Mouse (Mus musculus) gastrocnemius, adult 18-20 months (tissue): ENCODE measurements around the gene Stox2. TPM values are rescaled to one million over a fixed set of nuclear protein-coding genes. Genes with fewer than 3 reads are reported as not detected.

Experiments used
- DNase-seq: peaks from one replicate; pipeline ENCODE4 v3.0.0; 2021; ENCODE audit warnings: low spot score
- total RNA-seq, 2 experiments: library from RNA; stranded (reverse); gene quantifications; 2 replicates each; pipeline ENCODE4 v1.2.3; 2021

Gene Stox2
- total RNA-seq, 2 experiments from 2014 or later: 6.0 to 6.6 TPM

DNA sequence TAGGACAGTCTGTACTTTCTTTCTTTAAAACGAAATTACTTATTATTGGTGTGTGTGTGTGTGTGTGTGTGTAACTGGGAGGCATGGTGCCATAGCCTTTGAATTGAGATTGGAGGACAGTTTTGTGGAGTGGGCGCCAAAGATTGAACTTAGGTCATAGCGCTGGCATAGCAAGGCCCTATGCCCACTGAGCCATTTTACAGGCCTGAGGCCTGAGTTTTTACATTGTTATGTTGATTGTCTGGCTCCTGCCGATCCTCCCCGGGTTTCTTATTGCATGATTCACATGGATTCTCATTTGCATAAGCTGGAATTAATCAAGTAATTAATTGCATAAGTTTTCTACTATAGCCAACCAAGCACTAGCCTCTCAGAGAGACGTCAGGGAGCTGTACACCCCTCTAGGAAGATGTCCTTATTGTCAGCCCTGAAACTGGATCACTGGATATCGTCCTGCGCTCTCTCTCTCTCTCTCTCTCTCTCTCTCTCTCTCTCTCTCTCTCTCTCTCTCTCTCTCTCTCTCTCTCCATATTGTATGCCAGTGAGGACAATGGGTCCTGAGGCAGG is 90.7 kb downstream of the Stox2 start:
- no peak for DNase-seq

GRCm38 (mm10) chr8:47354523-47355168 is 91.5 kb downstream of the Stox2 start:
- DNase-seq: peak; percentile 29

- DNase-seq: peak; percentile 31
Observed at GRCm38 (mm10) chr8:47351914-47352701, 94.1 kb downstream of the Stox2 start.

GRCm38 (mm10) chr8:47349082-47349481 is 97.1 kb downstream of the Stox2 start:
- DNase-seq: no peak

- no peak for DNase-seq
Observed at GRCm38 (mm10) chr8:47347809-47348208, 98.4 kb downstream of the Stox2 start.

- no peak for DNase-seq
Observed at GRCm38 (mm10) chr8:47345772-47346103, 100.4 kb downstream of the Stox2 start.

DNA sequence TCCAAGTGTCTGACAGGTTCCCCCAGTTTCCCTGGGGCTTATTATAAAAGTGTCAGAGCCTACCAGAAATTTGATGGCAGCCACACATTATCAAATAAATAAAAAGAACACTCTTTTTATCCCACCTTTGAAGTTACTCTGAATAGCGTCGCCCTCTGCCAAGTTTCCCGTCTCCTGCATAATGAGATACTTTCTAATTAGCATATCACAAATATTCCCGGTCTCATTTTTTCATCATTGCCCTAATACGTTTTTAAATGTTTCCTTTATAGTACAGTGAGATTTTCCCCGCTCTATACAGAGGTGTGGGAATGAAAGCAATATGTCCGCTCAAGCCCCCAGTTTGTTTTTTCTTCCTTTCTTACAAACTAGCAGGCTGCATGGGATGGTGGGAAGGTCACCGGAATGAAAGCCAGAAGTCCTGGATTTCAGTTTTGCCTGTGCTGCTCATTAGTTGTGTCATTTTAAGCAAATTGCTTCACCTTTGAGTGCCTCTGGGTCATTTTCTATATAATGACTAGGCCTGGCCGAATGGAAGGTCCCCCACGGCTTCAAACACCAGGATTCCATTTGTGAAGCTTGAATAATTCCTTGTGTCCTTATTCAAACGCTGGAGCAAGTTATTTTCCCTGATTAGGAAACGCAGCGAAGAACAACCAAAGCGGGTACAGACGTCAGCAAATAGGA is 100.9 kb downstream of the Stox2 start:
- no peak for DNase-seq

DNA sequence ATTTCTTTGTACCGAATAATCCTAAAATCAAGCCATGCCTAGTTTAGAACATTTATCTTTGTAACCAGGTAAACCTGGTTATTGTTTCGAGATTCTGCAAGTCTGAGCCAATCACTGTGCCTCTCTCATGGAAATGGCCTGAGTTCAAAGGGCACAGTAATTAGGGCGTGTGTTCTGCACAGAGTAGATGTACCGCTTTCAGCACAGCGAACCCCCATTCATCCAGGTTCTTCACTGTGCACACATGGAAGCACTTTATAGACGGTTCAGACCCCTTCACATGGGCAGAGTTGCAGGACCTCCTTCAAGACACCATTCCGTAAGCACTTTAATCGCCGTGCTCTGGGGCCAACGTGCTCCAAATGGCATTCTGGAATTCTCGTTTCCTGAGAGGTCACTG is 104.7 kb downstream of the Stox2 start:
- no peak for DNase-seq

DNA sequence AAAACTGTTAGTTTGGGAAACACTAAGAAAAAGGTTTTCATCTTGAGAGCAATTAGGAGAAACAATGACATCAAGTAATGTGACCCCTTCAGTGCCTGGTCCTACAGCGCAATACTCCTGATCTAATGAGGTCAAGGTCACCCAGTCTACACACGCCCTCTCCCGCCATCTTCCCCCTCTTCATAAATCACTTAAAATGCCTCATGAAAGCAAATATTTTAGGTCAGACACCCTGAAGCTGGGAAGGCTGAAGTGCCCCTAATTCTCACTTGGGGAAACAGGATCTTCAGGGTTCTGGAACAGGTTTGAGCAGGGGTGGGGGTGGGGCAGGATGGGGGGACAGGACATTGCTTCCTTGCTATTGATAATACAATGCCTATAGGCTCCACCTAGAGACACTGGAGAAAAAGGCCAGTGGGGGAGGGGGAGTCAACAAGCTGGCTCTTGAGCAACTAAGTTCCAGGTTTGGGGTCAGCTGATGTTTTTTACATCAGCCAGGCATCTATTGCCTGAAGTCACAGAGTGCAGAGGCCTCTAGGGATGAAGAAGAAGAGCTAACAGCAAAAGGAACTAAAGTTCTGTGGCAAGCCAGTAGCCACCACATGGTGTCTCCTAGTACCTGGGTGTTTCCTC is 107.4 kb downstream of the Stox2 start:
- DNase-seq: no peak

- DNase-seq: no peak
Observed at GRCm38 (mm10) chr8:47336433-47336832, 109.7 kb downstream of the Stox2 start.

GRCm38 (mm10) chr8:47335940-47336339 is 110.2 kb downstream of the Stox2 start:
- no peak for DNase-seq

- DNase-seq: no peak
Observed at GRCm38 (mm10) chr8:47334223-47334757, 111.9 kb downstream of the Stox2 start.

GRCm38 (mm10) chr8:47332941-47333340 is 113.2 kb downstream of the Stox2 start:
- DNase-seq: no peak

- DNase-seq: no peak
Observed at GRCm38 (mm10) chr8:47330982-47331381, 115.2 kb downstream of the Stox2 start.

DNA sequence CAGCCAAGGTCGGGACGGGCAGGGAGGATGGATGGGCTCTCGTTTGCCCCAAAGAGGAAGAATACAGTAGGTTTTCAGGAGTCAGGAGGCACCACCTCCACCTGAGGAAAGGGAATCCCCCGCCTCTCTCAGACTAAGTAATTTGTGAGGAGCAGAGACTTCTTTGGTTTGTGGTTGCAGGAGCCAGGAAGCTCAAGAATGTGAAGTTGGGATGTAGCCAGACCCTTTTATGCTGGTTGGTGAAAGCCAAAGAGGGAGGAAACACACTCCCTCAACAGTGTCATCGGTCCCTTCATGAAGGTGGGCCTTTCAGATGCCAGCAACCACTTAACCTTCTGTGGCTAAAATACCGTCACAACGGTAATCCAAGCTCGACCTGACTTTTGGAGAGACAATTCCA is 119.8 kb downstream of the Stox2 start:
- DNase-seq: no peak

- no peak for DNase-seq
Observed at GRCm38 (mm10) chr8:47324117-47324820, 121.9 kb downstream of the Stox2 start.

GRCm38 (mm10) chr8:47321282-47321681 is 124.9 kb downstream of the Stox2 start:
- no peak for DNase-seq

DNA sequence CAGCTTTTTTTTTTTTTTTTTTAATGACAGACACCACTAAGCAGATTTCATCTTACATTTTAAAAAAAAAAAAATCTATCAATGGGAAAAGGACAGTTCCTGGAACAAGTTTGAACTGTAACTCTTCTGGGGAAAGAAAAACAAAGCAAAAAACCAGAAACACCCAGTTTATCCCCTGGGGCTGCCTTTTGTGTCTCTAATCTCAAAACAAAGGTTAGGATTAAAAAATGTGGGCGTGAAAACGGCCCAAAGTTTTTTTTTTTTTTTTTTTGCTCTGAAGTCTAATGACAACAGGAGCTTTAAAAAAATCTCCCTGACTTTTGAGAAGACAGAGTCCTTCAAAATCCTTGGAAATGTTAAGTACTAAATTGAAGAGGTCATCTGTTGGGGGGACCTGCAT is 125.5 kb downstream of the Stox2 start:
- no peak for DNase-seq

GRCm38 (mm10) chr8:47318468-47318867 is 127.7 kb downstream of the Stox2 start:
- DNase-seq: no peak

DNA sequence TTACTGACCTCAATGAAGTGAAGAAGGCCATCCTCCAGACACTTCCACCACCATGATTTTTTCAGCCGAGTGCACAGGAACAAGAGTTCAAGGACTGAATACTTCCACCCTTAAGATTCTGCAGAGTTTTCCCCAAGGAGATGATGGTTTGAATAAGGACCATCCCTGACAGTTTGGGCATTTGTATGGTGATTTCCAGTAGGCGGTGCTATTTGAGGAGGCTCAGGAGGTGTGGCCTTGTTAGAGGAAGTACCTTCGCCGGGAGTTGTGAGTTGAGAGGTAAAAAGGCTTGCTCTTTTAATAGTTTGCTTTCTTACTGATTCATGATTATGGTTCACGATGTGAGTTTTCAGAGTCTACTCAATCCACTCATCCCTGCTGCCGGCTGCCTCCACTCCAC is 138.0 kb downstream of the Stox2 start:
- no peak for DNase-seq

GRCm38 (mm10) chr8:47306372-47306771 is 139.8 kb downstream of the Stox2 start:
- no peak for DNase-seq
